Mouse (Mus musculus): ENCODE data around the gene Thyn1. TPM values are rescaled to one million over a fixed set of nuclear protein-coding genes. Genes with fewer than 3 reads are reported as not detected.

Thyn1 gene
- total RNA-seq, 2 experiments from 2014 or later, result 61.8 to 62.2 TPM

DNA sequence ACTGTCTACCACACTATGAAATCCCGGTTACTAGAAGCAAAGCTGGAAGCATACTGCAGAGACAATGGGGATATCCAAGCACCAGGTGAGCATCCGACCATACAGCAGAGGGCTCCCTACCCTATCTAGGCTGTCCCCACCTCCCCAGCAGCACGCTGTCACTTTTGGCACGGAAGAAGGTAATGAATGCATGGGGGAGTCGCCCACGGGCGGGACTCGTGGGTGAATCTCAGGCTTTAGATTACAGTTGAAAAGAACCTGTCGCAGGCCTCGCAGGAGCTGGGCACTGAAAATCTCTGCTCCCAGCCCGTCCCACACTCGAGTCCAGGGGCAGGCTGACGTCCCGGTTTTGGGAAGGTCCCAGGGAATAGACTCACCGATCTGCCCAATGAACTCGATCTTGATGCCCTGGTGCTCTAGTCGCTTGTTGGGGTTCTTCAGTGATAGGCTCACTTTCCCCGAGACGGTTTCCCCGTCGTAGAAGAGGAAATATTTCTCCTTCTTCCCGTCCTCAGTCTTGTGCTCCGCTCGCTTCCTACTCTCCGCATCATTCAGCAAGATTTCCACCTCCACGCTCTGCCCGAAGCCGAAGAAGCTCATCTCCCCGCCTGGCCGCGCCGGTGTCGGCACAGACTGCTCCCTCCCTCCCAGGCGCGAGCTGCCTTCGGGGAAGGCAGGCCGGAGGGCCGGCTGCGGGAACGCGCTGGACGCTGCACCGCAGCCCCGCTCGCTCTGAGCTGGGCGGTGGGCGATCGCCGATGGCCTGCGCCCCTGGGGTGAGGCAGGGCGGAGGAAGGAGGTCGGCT lies 29.7 kb downstream of the Thyn1 start:
- peak; percentile 55 to 80 for DNase-seq (ENCODE audit: low spot score in 2 of 2)
- intact Hi-C loops (cut with DNase I), result no loop called here

DNA sequence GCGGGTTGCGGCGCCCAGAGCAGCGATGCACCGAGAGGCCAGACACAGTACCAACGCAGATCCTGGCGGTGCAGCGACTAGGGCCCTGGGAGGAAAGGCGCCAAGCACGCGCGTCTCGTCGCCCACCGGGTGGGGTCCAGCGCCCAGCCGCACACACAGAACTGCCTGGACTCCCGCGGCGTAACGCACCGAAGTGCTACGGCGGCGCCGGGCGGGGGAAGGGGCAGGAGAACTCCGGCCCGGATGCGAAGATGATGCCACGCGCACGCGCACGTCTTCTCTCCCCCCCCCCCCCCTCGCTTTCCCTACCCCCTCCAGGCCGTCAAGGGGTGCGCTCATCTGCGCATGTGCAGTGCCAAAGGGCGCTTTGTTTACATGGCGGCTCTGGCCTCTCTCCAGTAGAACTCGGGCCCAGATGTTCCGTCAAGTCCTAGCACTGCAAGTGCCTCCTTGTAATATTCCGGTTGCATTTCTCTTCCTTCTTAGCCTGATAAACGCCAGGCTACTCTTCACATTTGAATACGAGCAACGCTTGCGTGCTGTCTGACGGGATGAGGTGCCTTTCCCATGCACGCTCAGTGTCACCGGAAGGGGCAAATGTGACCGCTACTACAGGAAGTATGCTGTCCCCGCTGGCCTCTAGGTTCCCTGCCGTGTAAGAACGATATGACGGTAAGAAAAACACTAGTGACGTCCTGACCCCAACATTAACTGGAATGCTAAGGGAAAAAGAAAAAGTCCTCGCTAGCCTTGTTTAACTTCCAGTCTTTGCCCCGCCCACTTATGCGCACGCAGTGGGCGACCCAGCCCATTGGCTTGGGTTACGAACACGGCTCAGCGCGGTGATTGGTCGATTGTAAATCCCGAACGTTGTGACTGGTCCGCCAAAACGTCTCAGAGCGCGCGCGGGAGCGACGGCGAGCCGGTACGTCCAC lies 30.6 kb downstream of the Thyn1 start, which contains the start of the genes Vps26b and Ncapd3:
Gene Vps26b, minus strand, starts transcription at position 238 of the 935 bp plus-strand sequence.
Gene Ncapd3, plus strand, starts transcription at position 348 of the 935 bp plus-strand sequence.
- DNase-seq (ENCODE audit: low spot score in 2 of 2), result peak; percentile 97 to 99
- intact Hi-C loops (cut with DNase I), result no loop called here

DNA sequence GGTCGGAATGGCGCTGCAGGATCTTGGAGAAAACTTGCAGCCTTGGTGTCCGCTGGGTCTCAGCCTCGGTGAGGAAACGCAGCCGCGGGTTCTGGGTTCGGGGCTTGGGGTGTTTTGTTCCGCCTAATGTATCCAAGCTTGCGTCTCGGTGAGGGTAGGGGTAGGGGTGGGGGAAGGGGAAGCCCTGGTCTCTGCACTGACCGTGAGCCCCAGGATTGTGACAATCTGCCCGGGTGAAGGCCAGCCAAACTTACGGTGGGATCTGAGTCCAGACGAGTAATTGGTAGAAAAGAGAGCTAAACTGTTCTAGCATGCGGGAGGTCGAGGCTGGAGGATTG lies 31.2 kb downstream of the Thyn1 start:
- DNase-seq (ENCODE audit: low spot score in 2 of 2), result no peak
- intact Hi-C loops (cut with DNase I), result no loop called here

DNA sequence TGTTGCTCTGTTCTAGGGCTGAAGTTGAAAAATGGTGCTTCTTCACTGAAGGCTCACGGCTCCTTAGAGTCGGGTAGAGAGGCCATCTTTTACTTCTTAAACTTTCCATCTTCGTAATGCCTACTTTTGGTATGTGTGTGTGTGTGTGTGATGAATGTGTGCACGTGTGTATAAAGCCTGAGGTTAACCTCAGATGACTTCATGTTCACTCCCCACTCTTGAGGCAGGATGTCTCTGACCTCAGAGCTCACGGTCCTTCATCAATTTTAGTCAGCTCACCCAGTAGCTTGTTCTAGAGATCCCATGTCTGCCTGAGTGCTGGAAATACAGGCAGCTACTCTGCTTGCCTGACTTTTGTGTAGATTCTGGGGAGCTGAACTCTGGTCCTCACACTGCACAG lies 44.4 kb downstream of the Thyn1 start:
- intact Hi-C loops (cut with DNase I), result no loop called here
- no peak for DNase-seq (ENCODE audit: low spot score in 2 of 2)

DNA sequence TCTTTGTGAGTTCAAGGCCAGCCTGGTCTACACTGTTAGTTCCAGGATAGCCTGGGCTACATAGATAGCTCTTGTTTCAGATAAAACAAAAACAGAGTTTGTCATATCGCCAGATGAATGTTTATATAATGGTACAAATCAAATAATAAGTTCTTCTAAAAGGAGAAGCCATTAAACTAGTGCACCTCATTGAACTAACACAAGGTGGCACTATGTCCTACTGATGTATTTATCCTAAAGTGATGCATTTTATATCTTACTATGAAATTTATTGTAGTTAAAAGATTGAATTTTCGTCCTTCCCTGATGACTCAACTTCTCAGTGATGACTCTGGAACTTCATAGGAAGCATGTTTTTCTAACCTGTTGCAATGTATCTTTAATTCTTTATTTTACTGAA lies 50.0 kb downstream of the Thyn1 start:
- intact Hi-C loops (cut with DNase I), result no loop called here
- DNase-seq (ENCODE audit: low spot score in 2 of 2), result peak in 1 of 2 experiments; percentile 26

Other genes starting within 250 kb of the Thyn1 start
- under 1 TPM; 0.18 to 0.62 TPM for gene Glb1l2, start 193.2 kb upstream of the Thyn1 start, total RNA-seq (2021)
- not detected for gene Glb1l3, start 138.8 kb upstream of the Thyn1 start, total RNA-seq (2021)
- not detected for gene Gm1110, start 76.6 kb upstream of the Thyn1 start, total RNA-seq (2021)
- gene Acad8, start 144 bp upstream of the Thyn1 start, total RNA-seq (2021), result 10 to 100 TPM; 28.9 to 35.1 TPM
- gene Vps26b, start 30.4 kb downstream of the Thyn1 start, total RNA-seq (2021), result 100 to 1,000 TPM; 100 to 101 TPM
- gene Ncapd3, start 30.5 kb downstream of the Thyn1 start, total RNA-seq (2021), result 10 to 100 TPM; 15.5 to 17.8 TPM
- 10 to 100 TPM; 30.7 to 33.4 TPM for gene Jam3, start 155.7 kb downstream of the Thyn1 start, total RNA-seq (2021)

All from left cerebral cortex, postnatal 25 days (tissue).